Mouse (Mus musculus): ENCODE data around the gene Gas1. TPM values are rescaled to one million over a fixed set of nuclear protein-coding genes. Genes with fewer than 3 reads are reported as not detected.

Gas1 gene
- total RNA-seq (2021), result 10 to 100 TPM; 11.5 to 11.8 TPM
- long read RNA-seq, experiment 1, transcript Gas1-202 (1 exons, 1,155 nt), result major isoform, 23 of 25 reads
- long read RNA-seq, experiment 1, partial matches to known transcripts, result 0 of 25 reads
- long read RNA-seq, experiment 1, other reads (novel, unspliced or antisense), result 2 of 25 reads
- long read RNA-seq, experiment 2, transcript Gas1-202 (1 exons, 1,155 nt), result major isoform, 27 of 29 reads
- long read RNA-seq, experiment 2, partial matches to known transcripts, result 0 of 29 reads
- long read RNA-seq, experiment 2, other reads (novel, unspliced or antisense), result 1 of 29 reads

DNA sequence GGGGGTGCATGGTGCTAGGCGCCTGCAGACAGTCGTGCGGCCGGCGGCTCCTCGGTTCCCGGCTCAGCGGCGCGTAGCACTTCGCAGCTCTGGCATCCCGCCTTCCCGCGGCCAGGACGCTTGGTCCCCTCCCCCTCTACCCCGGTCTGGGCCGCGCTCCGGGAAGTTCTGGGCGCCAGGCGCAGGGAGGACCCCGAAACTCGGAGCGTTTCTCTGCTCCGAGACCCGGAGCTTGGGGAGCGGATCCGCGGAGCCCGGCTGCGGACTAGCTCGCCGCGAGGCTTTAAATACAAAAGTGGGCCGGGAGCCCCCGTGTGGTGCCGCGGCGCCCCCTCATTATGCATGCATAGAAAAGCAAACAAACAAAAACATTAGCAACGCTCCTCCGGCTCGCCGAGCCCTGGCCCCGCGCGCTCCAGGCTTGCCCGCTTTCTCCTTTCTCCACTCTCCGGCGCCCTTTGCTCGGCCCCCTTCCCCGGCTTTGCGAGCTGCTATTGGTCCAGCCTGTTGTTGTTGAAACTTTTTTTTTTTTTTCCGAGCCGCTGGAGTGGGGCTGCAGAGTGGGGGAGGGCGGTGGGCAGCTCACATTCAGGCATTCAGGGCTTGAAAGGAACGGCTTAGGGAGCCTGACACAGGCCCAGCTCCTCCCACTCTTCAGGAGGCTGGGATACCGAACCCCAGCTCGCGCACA, at the start of gene Gas1:
Gas1 (minus strand) TSS at position 260 of the 691 bp plus-strand sequence.
- DNase-seq (ENCODE audit: low spot score in 2 of 2), result peak; percentile 79 to 90

- DNase-seq (ENCODE audit: low spot score in 2 of 2), result no peak
These were observed 49.2 kb upstream of the Gas1 start for GRCm38 (mm10) chr13:60226251-60226836.

GRCm38 (mm10) chr13:60225736-60226135, 48.6 kb upstream of the Gas1 start:
- no peak for DNase-seq (ENCODE audit: low spot score in 2 of 2)

- DNase-seq (ENCODE audit: low spot score in 2 of 2), result no peak
These were observed 48.1 kb upstream of the Gas1 start for GRCm38 (mm10) chr13:60225276-60225675.

- DNase-seq (ENCODE audit: low spot score in 2 of 2), result no peak
These were observed 46.6 kb upstream of the Gas1 start for GRCm38 (mm10) chr13:60223797-60224196.

- DNase-seq (ENCODE audit: low spot score in 2 of 2), result no peak
These were observed 45.2 kb upstream of the Gas1 start for GRCm38 (mm10) chr13:60222336-60222735.

- DNase-seq (ENCODE audit: low spot score in 2 of 2), result no peak
These were observed 36.7 kb upstream of the Gas1 start for GRCm38 (mm10) chr13:60213896-60214295.

DNA sequence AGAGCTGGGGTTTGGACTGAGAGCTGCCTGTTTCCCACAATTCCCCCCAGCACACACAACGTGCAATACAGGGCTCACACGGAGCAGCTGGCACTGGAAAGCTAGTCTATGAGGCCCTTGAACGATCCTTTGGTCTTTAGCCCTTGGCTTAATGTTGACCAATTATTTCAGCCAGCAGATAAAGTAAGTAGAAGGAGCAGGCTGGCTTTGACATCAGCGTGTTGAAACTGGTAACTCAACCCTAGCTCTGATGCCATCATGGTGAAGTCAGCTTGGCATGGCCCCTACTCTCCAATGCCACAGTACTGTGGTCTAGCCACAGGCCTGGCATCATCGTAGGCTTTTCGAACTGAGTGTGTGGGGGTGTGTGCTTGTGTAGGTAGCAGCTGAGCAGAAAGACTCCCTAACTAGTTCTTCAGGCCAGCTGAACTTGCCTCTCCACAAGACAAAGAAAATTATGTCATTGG, 30.0 kb upstream of the Gas1 start:
- no peak for DNase-seq (ENCODE audit: low spot score in 2 of 2)

GRCm38 (mm10) chr13:60204746-60205145, 27.6 kb upstream of the Gas1 start:
- no peak for DNase-seq (ENCODE audit: low spot score in 2 of 2)

GRCm38 (mm10) chr13:60193273-60193672, 16.1 kb upstream of the Gas1 start:
- DNase-seq (ENCODE audit: low spot score in 2 of 2), result no peak

- DNase-seq (ENCODE audit: low spot score in 2 of 2), result no peak
These were observed 12.8 kb upstream of the Gas1 start for GRCm38 (mm10) chr13:60189923-60190322.

DNA sequence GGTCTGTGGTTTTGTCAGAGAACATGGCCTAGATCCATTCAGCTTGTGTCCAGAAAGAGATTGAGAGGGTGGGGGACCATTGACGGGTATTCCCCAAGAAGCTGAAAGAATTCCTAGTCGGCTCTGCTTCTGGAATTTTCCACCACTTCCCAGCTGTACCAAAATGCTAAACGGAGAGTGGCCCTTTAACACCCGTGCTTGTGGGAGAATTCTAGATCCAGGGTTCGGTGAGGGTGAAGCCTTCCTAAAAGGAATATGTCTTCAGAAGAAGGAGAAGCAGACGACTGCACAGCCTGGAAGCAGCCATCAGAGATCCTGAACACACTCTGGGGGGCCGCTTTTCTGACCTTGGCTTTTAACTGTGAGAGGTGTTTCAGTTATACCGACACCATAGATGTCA, 11.8 kb upstream of the Gas1 start:
- DNase-seq (ENCODE audit: low spot score in 2 of 2), result no peak

DNA sequence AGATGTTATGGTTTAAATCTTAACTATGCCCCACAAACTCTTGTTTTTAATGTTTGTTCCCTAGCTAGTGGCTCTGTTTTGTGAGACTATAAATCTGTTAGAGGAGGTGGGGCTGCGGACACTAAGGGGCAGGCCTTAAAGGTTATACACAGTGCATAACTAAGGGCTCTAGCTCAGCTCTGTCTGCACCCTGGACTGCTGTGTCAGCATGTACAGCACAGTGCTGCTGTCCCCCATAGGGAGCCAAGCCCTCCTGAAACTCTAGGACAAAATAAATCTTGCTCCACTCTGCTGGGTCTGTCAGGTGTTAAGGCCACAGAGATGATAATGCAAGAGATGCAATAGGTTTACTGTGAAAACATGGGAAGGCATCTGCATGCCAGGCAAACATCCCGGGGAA, 10.1 kb upstream of the Gas1 start:
- DNase-seq (ENCODE audit: low spot score in 2 of 2), result no peak

DNA sequence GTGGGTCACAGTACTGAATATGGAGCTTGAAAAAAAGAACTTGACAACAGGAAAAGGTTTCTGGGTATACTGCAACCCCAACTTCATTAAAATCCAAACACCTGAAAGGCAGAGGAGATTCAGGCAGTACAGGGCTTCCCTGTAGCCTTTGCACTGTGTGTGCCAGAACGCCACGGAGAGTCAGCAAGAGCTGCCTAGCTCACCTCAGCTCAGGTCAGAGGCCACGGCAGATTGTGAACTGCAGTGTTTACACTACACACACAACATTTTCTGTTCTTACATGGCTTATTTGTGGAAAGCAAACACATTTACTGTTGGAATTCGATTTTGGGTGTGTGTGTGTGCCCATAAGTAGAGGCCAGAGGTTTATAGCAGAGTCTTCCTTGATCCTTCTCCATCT, 5.2 kb upstream of the Gas1 start:
- DNase-seq (ENCODE audit: low spot score in 2 of 2), result no peak

DNA sequence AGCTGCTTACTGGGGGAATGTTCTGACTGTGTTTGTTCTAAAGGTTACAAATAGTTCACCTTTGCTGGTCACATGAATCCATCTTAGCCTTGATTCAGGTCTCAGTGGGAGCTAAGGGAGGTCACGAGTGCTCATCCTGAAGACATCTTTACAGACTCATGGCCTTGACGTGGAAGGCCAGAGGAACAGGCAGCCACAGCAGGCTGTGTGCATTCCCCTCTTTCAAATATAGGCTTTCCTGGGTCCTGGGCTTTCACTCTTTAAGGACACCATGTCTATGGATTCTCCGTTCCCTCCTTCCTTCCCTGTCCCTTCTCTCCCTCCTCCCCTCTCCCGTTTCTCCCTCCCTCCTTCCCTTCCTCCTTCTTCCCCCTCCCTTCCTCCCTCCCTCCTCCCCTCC, 2.5 kb upstream of the Gas1 start:
- DNase-seq (ENCODE audit: low spot score in 2 of 2), result no peak

- peak; percentile 96 to 97 for DNase-seq (ENCODE audit: low spot score in 2 of 2)
These were observed 1.3 kb upstream of the Gas1 start for GRCm38 (mm10) chr13:60178416-60178815.

DNA sequence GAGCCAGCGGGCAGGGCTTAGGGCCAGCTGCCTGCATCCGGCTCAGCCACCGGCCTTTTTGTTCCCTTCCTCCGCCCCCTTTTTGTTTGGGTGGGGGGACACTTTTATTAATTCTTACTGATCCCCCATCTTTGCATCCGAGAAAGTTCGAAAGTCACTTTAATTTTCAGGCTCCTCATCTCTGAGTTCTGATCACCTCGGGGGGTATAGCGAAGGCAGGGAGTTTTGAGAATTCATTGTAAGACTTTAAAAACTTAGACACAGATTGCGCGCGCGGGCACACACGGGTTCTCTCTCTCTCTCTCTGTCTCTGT, 589 bp upstream of the Gas1 start:
- no peak for DNase-seq (ENCODE audit: low spot score in 2 of 2)

DNA sequence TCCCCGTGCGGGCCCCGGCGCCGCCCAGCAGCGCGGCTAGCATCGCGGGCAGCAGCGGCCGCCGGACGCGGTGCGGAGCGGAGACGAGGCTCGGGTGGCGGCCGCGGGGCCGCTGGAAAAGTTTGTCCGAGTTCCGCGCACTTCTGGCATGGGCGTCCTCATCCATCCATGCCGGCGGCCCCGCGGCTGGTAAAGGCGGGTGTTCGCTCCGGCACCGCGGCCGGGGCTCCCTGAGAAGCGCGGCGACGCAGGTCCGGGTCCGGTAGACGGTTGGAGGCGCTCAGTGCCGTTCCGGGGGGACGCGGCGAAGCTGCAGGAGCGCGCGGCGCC, 424 bp downstream of the Gas1 start:
- no peak for DNase-seq (ENCODE audit: low spot score in 2 of 2)

- DNase-seq (ENCODE audit: low spot score in 2 of 2), result peak; percentile 69
These were observed 909 bp downstream of the Gas1 start for GRCm38 (mm10) chr13:60176136-60176775.

- DNase-seq (ENCODE audit: low spot score in 2 of 2), result peak; percentile 14 to 63
These were observed 1.6 kb downstream of the Gas1 start for GRCm38 (mm10) chr13:60175490-60176135.

DNA sequence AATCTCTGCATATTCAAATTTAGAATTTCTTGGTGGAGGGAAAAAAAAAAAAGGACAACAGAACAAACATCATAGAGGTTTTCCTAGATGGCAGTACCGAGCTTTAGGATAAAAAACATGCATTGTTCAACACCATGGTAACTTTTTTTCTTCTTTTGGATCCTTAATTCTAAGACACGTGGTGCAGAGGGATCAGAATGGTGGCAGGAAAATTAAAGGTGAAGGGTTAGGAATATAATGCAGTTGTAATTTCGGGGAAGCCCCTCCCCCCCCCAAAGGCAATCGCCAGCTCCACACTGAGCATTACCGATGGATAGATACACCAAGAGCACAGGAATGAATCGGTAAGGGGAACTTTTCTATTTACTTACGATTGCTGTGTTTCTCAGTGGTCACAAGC, 2.2 kb downstream of the Gas1 start:
- no peak for DNase-seq (ENCODE audit: low spot score in 2 of 2)

Data from layer of hippocampus, postnatal 14 days (tissue).